Mouse (Mus musculus) erythroblast, embryonic 14.5 days (primary cell): ENCODE measurements around the gene Dscam.

Experiments used
- GATA1 ChIP-seq: IDR thresholded peaks from 2 replicates; pipeline ENCODE4 v1.6.1; 2012; ENCODE audit warnings: low read length, inconsistent platforms, mixed read lengths
- TAL1 ChIP-seq: IDR thresholded peaks from 3 replicates; pipeline ENCODE4 v1.6.1; 2012; ENCODE audit warnings: low read length, inconsistent platforms, mixed read lengths

- no peak for TF ChIP-seq TAL1
- no peak for TF ChIP-seq GATA1
Measured at GRCm38 (mm10) chr16:97166166-97166565, 4.4 kb downstream of the Dscam start.
